Mouse (Mus musculus): ENCODE measurements around the gene Slc35g3. TPM values are rescaled to one million over a fixed set of nuclear protein-coding genes. Genes with fewer than 3 reads are reported as not detected.
"Not testable (repeated sequence)": the region's sequence is repeated elsewhere in the genome, so short reads cannot be mapped to it uniquely, and the experiment has no call there.

Gene Slc35g3
- total RNA-seq, 2 experiments from 2014 or later = not detected

- ATAC-seq (replicated peaks; ENCODE audit: poor library complexity, severe bottlenecking) = peak; percentile 61
Measured at GRCm38 (mm10) chr11:69758090-69758456, 3.7 kb downstream of the Slc35g3 start.

- no peak; the same call in 1 of the 2 replicates for ATAC-seq (replicated peaks; ENCODE audit: poor library complexity, severe bottlenecking)
Measured at GRCm38 (mm10) chr11:69757303-69758089, 4.3 kb downstream of the Slc35g3 start.

DNA sequence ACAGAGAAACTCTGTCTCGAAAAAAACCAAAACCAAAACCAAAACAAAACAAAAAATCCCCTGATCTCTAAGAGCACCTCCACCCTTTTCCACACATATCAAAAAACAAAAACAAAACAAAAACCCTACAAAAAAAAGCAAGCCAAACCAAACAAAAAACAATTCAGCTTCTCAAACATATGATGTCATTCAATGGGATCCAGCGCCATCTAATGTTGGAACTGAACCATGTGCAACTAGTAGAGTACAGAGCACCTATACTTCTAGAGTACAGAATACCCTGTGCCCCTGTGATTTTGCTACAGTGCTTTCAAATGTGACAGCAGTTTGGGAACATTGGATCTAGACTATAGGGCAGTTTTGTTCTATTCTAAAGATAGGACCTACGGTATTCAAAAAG is 7.1 kb downstream of the Slc35g3 start:
- ATAC-seq (replicated peaks; ENCODE audit: poor library complexity, severe bottlenecking) = no peak

DNA sequence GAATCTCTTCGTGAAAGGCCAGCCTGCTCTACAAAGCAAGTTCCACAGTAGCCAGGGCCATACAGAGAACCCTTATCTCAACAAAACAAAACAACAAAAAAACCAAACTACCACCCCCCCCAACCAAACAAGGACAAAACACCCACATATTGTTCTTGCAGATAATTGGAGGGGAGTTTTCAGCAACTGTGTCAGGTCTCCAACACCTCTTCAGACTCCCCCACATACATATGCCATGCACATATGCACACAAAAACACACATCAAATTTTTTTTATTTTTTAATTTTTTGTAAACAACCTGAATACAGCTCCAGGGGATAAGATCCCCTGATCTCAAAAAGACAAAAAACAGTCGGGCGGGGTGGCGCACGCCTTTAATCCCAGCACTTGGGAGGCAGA is 7.5 kb downstream of the Slc35g3 start:
- ATAC-seq (replicated peaks; ENCODE audit: poor library complexity, severe bottlenecking) = no peak

DNA sequence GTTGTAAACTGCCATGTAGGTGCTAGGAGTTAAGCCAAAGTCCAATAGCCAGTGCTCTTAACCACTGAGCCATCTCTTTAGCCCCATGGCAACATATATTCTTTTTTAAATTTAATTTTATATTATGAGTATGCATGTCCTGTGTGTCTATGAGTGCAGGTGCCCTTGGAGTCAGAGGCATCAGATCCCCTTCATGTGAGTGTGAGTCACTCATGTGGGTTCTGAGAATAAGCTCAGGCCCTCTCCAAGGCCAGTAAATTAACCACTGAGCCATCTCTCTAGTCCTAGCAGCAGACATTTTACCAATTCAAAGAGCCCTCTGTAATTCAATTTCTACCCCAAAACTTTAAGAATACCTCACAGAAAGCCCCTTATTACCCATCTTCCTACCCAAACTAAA is 9.1 kb downstream of the Slc35g3 start:
- no peak for ATAC-seq (replicated peaks; ENCODE audit: poor library complexity, severe bottlenecking)

- ATAC-seq (replicated peaks; ENCODE audit: poor library complexity, severe bottlenecking) = no peak
Measured at GRCm38 (mm10) chr11:69751635-69752034, 10.1 kb downstream of the Slc35g3 start.

DNA sequence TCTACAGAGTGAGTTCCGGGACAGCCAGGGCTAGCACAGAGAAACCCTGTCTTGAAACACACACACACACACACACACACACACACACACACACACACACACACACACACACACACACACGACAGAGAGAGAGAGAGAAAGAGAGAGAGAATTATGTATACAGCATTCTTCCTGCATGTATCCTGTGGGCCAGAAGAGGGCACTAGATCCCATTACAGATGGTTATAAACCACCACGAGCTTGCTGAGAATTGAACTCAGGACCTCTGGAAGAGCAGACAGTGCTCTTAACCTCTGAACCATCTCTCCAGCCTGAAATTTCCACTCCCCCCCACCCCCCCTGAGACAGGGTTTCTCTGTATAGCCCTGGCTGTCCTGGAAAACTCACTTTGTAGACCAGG is 30.4 kb downstream of the Slc35g3 start:
- not testable (repeated sequence) for ATAC-seq (replicated peaks; ENCODE audit: poor library complexity, severe bottlenecking)

GRCm38 (mm10) chr11:69729063-69729462 is 32.7 kb downstream of the Slc35g3 start:
- ATAC-seq (replicated peaks; ENCODE audit: poor library complexity, severe bottlenecking) = peak; percentile 61

- no peak for ATAC-seq (replicated peaks; ENCODE audit: poor library complexity, severe bottlenecking)
Measured at GRCm38 (mm10) chr11:69725951-69726350, 35.8 kb downstream of the Slc35g3 start.

DNA sequence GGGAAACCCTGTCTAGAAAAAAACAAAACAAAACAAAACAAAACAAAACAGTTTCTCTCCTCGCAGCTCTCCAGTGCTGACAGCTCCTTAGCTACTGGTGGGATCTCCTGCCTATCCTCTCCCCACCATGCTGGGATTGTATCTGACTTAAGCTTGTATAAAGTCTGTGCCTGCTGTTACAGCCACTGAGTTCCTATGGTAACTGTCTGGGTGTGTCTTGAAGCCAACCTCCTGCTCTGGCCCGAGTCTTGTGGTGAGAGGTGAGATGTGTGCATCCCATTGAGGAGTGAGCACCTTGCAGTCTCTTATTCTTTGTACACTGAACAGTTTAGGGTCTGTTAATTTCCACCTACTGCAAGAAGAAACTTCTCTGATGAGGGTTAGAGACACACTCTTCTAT is 38.7 kb downstream of the Slc35g3 start:
- no peak for ATAC-seq (replicated peaks; ENCODE audit: poor library complexity, severe bottlenecking)

DNA sequence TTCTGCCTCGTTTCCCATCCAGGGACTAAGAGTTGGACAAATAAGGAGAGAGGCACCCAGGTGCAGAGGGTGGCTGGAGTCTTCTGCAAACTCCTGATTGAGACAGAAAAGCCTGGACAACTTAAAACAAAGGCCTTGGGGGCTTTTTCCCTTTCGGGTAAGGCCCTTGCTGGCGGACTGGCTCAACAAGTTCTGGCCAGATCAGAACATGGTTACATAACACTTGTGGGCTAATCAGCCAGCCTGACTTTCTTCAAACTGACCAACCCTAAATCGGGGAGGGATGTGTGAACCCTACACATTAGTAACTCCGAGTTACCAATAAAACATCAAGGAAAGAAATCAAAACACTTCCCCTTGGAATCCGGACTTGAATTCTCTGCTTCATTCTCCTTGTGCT is 40.9 kb downstream of the Slc35g3 start:
- no peak for ATAC-seq (replicated peaks; ENCODE audit: poor library complexity, severe bottlenecking)

- ATAC-seq (replicated peaks; ENCODE audit: poor library complexity, severe bottlenecking) = no peak
Measured at GRCm38 (mm10) chr11:69719423-69719822, 42.3 kb downstream of the Slc35g3 start.

DNA sequence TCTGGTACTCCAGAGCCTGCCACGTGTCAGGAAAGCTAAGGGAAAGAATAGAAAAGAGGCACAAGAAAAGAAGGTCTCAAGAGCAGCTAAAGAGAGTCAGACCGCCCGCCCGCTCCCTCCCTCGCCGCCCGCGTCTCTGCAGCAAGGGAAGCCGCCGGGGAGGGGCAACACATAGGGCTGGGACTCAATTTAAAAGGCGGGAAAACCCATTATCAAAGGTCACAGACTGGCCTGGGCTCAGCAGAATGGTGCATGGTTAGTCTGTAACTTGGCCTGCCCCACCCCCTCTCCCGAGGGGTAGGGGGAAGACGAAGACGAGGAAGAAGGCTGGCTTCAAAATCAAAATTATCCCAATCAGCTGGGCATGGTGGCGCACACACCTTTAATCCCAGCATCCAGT is 43.1 kb downstream of the Slc35g3 start:
- ATAC-seq (replicated peaks; ENCODE audit: poor library complexity, severe bottlenecking) = no peak

GRCm38 (mm10) chr11:69716953-69717352 is 44.8 kb downstream of the Slc35g3 start:
- ATAC-seq (replicated peaks; ENCODE audit: poor library complexity, severe bottlenecking) = no peak

DNA sequence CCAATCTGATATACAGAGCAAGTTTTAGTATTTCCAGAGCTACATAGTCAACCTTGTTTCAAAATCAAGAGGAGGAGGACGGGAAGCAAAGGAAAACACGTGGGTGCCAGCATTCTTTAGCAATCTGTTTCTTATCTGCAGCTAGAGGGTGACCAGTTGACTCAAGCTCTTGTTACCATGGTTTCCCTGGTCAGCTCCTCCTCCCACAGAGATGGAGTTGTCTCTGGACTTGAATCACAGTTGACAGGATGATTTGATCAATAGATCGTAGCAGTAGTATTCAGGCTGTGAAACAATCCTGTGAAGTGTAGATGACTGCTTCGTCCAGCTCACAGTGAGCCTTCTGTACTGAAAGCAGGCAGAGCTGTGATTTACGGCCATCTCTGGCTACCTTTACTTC is 45.8 kb downstream of the Slc35g3 start:
- ATAC-seq (replicated peaks; ENCODE audit: poor library complexity, severe bottlenecking) = no peak

- 0 out of 2 replicates have a peak, but pooled peaks have one; percentile 35 for ATAC-seq (replicated peaks; ENCODE audit: poor library complexity, severe bottlenecking)
Measured at GRCm38 (mm10) chr11:69715482-69715881, 46.3 kb downstream of the Slc35g3 start.

DNA sequence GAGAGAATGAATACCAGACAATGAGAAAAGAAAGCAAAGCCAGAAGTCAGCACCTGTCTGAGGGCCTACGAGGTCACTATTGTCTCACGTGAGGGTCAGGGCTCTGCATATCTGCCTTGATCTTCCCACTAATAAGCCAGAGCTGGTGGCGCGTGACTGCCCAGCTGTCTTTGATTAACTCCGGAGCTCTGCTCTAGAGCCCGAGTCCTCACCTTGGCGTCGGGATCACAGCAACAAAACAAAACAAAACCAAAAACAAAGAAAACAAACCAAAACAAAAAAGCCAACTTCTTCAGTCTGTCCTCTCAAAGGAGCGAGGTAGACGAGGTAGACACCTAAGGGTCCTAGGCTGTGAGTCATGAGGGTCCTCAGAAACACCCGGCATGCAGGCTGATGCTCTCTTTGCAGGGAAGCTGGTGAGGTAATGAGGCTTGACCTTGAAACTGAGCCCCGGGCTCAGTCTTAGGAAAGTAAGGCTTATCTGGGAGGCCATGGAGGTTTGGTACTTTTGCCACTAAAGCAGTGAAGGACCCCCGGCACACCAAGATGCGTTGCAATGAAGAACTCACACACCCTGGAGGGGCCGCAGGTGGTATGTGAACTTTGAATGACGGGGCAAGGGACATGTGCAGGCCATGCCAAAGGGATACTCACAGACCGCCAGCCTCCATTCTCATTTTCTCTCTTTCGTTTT is 47.0 kb downstream of the Slc35g3 start:
- ATAC-seq (replicated peaks; ENCODE audit: poor library complexity, severe bottlenecking) = no peak

DNA sequence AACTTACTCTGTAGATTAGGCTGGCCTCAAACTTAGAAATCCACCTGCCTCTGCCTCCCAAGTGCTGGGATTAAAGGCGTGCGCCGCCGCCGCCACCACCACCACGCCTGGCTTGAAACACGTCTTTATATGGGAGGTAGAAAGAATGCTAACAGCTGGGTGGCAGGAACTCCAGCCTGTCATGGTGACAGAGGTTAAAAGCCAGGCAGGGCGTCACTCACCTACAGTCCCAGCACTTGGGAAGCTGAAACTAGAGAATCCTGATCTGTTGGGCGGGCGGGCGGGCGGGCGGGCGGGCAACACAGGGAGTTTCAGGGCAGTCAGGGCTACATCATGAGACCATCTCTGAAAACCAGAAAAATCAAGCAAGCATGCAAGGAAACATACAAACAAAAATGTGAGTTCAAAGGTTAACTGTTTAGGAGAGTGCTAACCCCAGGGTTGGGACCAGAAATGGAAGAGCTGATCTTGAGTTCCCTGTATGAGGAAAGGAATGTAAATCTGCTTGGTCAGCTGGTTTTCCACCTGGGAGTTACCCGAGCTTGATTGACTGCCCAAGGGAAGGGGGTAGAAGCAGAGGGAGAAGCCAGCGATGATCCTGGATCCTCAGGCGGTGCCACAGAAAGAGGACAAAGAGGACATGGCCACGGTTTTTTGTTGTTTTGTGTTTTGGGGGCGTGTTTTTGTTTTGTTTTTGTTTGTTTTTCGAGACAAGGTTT is 48.7 kb downstream of the Slc35g3 start:
- ATAC-seq (replicated peaks; ENCODE audit: poor library complexity, severe bottlenecking) = no peak

GRCm38 (mm10) chr11:69711082-69711481 is 50.7 kb downstream of the Slc35g3 start:
- ATAC-seq (replicated peaks; ENCODE audit: poor library complexity, severe bottlenecking) = no peak

GRCm38 (mm10) chr11:69710470-69710869 is 51.3 kb downstream of the Slc35g3 start:
- ATAC-seq (replicated peaks; ENCODE audit: poor library complexity, severe bottlenecking) = no peak

Data from granulocyte monocyte progenitor cell, adult 5-6 weeks (primary cell).